Mouse (Mus musculus): ENCODE data around the gene Homer1. TPM values are rescaled to one million over a fixed set of nuclear protein-coding genes. Genes with fewer than 3 reads are reported as not detected.

Gene Homer1
- polyA plus RNA-seq (2014; fragmentation: Nextera tagmentation; extraction: Ambion mirVana) = 11.1 and 11.6 TPM in 2 replicates

DNA sequence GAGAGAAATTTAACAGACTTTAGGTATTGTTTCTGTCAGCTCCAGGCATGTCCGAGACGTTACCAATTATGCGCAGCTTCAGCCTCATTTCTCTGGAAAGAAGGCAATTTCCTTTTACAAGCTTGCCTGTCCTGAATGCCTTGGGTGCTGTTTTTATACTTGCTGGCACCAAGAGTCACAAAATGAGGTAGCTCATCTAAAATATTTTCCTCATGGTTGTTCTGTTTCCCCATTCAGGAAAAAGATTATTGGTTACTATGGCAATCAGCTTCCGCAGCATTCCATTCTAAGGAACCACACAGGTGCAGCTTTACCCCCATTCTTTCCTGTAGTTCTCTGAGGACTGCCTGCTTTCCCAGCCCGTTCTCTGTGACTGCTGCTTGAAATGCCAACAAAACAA lies at the start of gene Homer1:
Gene Homer1, plus strand, starts transcription at position 320 of the 400 bp plus-strand sequence.
- ATAC-seq (ENCODE audit: low FRiP score) (no peak), DNase-seq (ENCODE audit: low spot score, missing footprints) (no peak)
- Histone ChIP-seq H3K4me3 (ENCODE audit: low read depth, low read length) (no peak within 1 kb of the TSS), H3K36me3 (ENCODE audit: control insufficient read depth, insufficient read depth, low read length) (no peaks in the 10 kb centered on the region), H3K4me2 (no peak within 1 kb of the TSS), H3K27ac (ENCODE audit: low read depth, low read length) (no peak within 1 kb of the TSS), H3K4me1 (ENCODE audit: control insufficient read depth, insufficient read depth, low read length) (peaks cover 3% of the 10 kb centered on the region; the same call in 1 of the 2 replicates), H3K9me3 (ENCODE audit: control insufficient read depth, low read length) (no peaks in the 10 kb centered on the region), H3K27me3 (ENCODE audit: control insufficient read depth, insufficient read depth, low read length) (no peaks in the 10 kb centered on the region), H3K9ac (ENCODE audit: low read length) (no peak within 1 kb of the TSS)
- 85% methylated on average over 5 of the region's 5 CpGs for WGBS

DNA sequence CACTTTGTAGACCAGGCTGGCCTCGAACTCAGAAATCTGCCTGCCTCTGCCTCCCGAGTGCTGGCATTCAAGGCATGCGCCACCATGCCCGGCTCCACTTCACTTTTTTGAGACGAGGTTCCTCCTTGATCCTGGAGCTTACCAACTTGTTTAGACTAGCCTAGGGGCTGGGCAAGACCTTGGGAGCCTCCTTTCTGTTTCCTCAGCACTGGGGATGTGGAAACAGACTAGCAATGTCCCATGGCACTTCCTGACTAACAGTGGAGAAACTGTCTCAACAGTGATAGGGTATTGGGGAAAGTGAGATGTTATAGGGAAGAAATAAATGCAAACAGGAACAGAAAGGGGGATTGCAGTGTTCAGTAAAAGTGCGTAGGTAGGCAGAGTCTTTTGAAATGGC lies 47.7 kb upstream of the Homer1 start:
- H3K36me3 ChIP-seq (ENCODE audit: control insufficient read depth, insufficient read depth, low read length) = no peaks in the 10 kb centered on the region
- 84% methylated on average over 6 of the region's 6 CpGs for WGBS
- no peak for ATAC-seq (ENCODE audit: low FRiP score)

DNA sequence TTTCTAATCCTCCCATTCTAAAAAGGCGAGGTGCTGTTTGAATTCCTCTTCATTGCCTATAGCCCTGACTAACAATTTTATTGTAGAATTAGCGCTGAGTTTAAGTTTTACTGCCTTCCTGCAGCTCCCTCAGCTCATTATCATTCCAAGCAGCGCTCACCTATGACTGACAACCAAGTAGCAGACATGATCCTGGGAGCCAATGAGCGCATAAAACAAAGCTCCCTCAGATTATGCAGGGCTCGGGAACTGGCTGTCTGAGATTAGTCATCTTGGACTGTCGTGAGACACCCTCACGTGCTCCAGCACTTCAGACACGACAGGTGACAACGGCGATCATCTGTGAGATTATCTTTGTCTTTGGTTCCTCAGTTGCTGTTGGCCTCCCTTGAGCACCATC lies 47.3 kb upstream of the Homer1 start:
- Histone ChIP-seq H3K9ac (ENCODE audit: low read length) (no peak overlapping the region), H3K4me2 (no peak overlapping the region), H3K4me3 (ENCODE audit: low read depth, low read length) (no peak overlapping the region), H3K36me3 (ENCODE audit: control insufficient read depth, insufficient read depth, low read length) (no peaks in the 10 kb centered on the region), H3K27me3 (ENCODE audit: control insufficient read depth, insufficient read depth, low read length) (no peaks in the 10 kb centered on the region), H3K9me3 (ENCODE audit: control insufficient read depth, low read length) (no peaks in the 10 kb centered on the region), H3K27ac (ENCODE audit: low read depth, low read length) (no peak overlapping the region), H3K4me1 (ENCODE audit: control insufficient read depth, insufficient read depth, low read length) (no peaks in the 10 kb centered on the region)
- no peak for DNase-seq (ENCODE audit: low spot score, missing footprints)
- WGBS = 80% methylated on average over 10 of the region's 10 CpGs
- ATAC-seq (ENCODE audit: low FRiP score) = no peak

More for the DNA sequence above, 47.7 kb upstream of the Homer1 start:
- DNase-seq (ENCODE audit: low spot score, missing footprints) = no peak
- Histone ChIP-seq H3K4me3 (ENCODE audit: low read depth, low read length) (no peak overlapping the region), H3K27me3 (ENCODE audit: control insufficient read depth, insufficient read depth, low read length) (no peaks in the 10 kb centered on the region), H3K27ac (ENCODE audit: low read depth, low read length) (no peak overlapping the region), H3K9ac (ENCODE audit: low read length) (no peak overlapping the region), H3K4me2 (no peak overlapping the region), H3K4me1 (ENCODE audit: control insufficient read depth, insufficient read depth, low read length) (no peaks in the 10 kb centered on the region), H3K9me3 (ENCODE audit: control insufficient read depth, low read length) (no peaks in the 10 kb centered on the region)

DNA sequence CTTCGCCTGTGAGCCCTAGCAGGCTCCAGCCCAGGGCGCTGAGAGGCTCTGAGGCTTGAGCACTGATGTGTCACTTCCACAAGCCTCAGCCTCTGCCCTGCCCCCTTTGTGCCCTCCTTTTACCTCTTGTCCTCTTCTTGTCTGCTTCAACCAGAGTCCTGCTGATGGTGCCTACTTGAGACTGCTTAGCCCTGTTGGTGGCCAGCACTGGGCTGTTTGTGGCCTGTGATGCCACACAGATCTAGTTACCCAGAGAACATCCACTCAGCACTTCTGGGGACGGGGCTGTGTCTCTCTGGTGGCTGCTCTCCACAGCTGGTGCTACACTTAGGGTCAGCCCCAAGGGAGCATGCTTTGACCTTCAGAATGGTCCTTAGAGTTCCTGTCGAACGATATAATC lies 46.5 kb upstream of the Homer1 start:
- Histone ChIP-seq H3K4me1 (ENCODE audit: control insufficient read depth, insufficient read depth, low read length) (no peaks in the 10 kb centered on the region), H3K36me3 (ENCODE audit: control insufficient read depth, insufficient read depth, low read length) (no peaks in the 10 kb centered on the region), H3K4me3 (ENCODE audit: low read depth, low read length) (no peak overlapping the region), H3K4me2 (no peak overlapping the region), H3K27ac (ENCODE audit: low read depth, low read length) (no peak overlapping the region), H3K27me3 (ENCODE audit: control insufficient read depth, insufficient read depth, low read length) (no peaks in the 10 kb centered on the region), H3K9ac (ENCODE audit: low read length) (no peak overlapping the region), H3K9me3 (ENCODE audit: control insufficient read depth, low read length) (no peaks in the 10 kb centered on the region)
- DNase-seq (ENCODE audit: low spot score, missing footprints) = no peak
- ATAC-seq (ENCODE audit: low FRiP score) = no peak
- 77% methylated on average over 5 of the region's 5 CpGs for WGBS

DNA sequence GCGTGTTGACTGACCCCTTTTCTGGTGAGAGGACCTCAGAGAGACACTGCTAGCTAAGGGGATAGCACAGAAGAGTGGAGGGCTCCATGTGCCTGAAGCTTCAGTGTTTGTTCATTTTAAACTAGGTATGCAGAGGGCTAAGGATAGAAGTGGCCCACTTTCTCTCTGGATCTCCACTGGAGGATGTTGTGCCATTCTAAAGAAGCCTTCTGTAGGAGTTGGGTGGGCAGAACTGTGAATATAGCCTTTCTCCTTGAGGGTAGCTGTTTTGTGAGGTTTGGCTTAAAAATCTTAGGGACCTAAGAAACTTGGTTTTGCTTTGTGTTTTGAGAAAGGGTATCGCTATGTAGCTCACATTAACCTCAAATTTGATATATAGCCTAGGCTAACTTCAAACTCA lies 32.3 kb upstream of the Homer1 start:
- 92% methylated on average over 2 of the region's 2 CpGs for WGBS
- ATAC-seq (ENCODE audit: low FRiP score) = no peak
- H3K4me2 ChIP-seq = no peak overlapping the region
- H3K36me3 ChIP-seq (ENCODE audit: control insufficient read depth, insufficient read depth, low read length) = no peaks in the 10 kb centered on the region
- H3K4me3 ChIP-seq (ENCODE audit: low read depth, low read length) = no peak overlapping the region
- H3K27me3 ChIP-seq (ENCODE audit: control insufficient read depth, insufficient read depth, low read length) = no peaks in the 10 kb centered on the region
- H3K9me3 ChIP-seq (ENCODE audit: control insufficient read depth, low read length) = no peaks in the 10 kb centered on the region
- DNase-seq (ENCODE audit: low spot score, missing footprints) = no peak
- H3K27ac ChIP-seq (ENCODE audit: low read depth, low read length) = no peak overlapping the region
- H3K9ac ChIP-seq (ENCODE audit: low read length) = no peak overlapping the region
- H3K4me1 ChIP-seq (ENCODE audit: control insufficient read depth, insufficient read depth, low read length) = no peaks in the 10 kb centered on the region

DNA sequence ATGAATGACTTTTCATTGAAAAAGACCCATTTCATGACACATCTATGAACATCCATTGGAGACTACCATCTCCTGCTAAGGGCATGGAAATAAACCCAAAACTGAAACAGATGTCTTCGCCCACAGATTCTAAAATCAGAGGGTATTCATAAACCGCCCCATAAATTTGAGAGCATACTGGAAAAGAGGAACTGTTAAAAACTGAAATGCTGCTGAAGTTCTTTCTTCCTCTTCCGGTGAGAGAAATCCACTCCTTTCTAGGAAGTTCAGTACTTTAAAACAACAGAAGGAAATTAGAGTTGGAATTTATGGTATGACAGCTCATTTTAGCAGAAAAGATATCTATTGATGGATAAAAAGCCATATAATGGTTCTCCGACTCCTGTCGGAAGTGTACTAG lies 1.1 kb downstream of the Homer1 start:
- no peak for ATAC-seq (ENCODE audit: low FRiP score)

DNA sequence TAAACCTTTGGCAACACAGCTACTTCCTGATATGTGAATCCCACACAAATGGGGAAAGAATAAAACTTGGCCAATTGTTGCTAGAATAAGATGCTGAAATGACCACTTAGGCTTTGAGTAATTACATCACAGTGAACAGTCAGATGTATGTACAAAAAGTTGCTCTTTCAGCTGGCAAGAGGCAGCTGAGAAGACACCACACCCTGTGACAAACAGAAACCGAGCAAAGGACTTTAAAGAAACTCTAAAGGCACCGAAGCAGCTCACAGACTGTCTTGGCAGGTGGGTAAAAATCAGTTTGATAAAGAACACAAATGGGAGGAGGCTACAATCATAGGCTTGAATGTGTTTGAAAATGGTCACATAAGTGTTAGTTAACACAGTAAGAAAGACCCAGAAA lies 1.6 kb downstream of the Homer1 start:
- Histone ChIP-seq H3K27ac (ENCODE audit: low read depth, low read length) (no peak overlapping the region), H3K4me2 (no peak overlapping the region), H3K4me3 (ENCODE audit: low read depth, low read length) (no peak overlapping the region), H3K4me1 (ENCODE audit: control insufficient read depth, insufficient read depth, low read length) (peaks cover 3% of the 10 kb centered on the region; the same call in 1 of the 2 replicates), H3K9me3 (ENCODE audit: control insufficient read depth, low read length) (no peaks in the 10 kb centered on the region), H3K27me3 (ENCODE audit: control insufficient read depth, insufficient read depth, low read length) (no peaks in the 10 kb centered on the region), H3K36me3 (ENCODE audit: control insufficient read depth, insufficient read depth, low read length) (no peaks in the 10 kb centered on the region), H3K9ac (ENCODE audit: low read length) (no peak overlapping the region)
- no peak for DNase-seq (ENCODE audit: low spot score, missing footprints)
- 81% methylated on average over 2 of the region's 2 CpGs for WGBS
- ATAC-seq (ENCODE audit: low FRiP score) = no peak

More for the DNA sequence above, 1.1 kb downstream of the Homer1 start:
- H3K27ac ChIP-seq (ENCODE audit: low read depth, low read length) = no peak overlapping the region
- H3K4me3 ChIP-seq (ENCODE audit: low read depth, low read length) = no peak overlapping the region
- no peaks in the 10 kb centered on the region for H3K9me3 ChIP-seq (ENCODE audit: control insufficient read depth, low read length)
- H3K4me1 ChIP-seq (ENCODE audit: control insufficient read depth, insufficient read depth, low read length) = peaks cover 3% of the 10 kb centered on the region; the same call in 1 of the 2 replicates
- H3K9ac ChIP-seq (ENCODE audit: low read length) = no peak overlapping the region
- no peak overlapping the region for H3K4me2 ChIP-seq
- H3K36me3 ChIP-seq (ENCODE audit: control insufficient read depth, insufficient read depth, low read length) = no peaks in the 10 kb centered on the region
- no peaks in the 10 kb centered on the region for H3K27me3 ChIP-seq (ENCODE audit: control insufficient read depth, insufficient read depth, low read length)
- WGBS = 93% methylated on average over 5 of the region's 5 CpGs
- DNase-seq (ENCODE audit: low spot score, missing footprints) = no peak

DNA sequence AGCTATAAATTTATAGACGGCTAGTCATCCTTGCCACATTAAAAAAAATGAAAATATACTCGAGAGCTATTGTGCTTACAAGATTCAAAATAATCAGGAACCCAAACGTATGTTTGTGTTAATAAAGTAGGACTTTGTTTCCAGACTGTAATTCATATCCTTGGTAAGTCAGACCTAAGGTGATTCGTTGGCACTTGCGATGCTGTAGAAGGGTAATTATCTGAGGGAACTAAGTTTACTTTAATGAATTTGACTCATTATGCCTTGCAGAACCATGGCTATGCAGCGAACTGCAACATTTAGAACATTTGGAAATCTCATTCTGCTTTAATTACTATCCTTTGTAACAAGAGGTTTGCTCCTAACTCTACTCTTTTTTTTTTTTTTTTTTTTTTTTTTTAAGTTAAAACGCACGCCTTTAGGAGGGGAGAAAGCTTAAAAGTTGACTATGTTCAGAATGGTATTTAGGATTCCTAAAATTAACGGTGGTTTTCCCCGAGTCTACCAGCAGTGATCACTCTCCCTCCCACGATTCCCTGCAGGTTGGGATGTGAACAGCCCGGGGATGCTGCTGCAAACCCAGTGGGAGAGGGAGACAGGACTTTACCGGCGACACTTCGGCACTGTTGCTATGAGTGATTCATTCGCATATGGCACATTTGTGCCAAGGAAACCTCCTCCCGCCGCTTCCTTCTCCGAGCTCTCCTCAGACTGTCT lies 3.6 kb downstream of the Homer1 start:
- peak; percentile 87 for DNase-seq (ENCODE audit: low spot score, missing footprints)
- H3K36me3 ChIP-seq (ENCODE audit: control insufficient read depth, insufficient read depth, low read length) = no peaks in the 10 kb centered on the region
- WGBS = 15% methylated on average over 19 of the region's 19 CpGs
- H3K27ac ChIP-seq (ENCODE audit: low read depth, low read length) = peak overlapping the region; percentile 93
- peak overlapping the region; percentile 60 for H3K4me2 ChIP-seq
- H3K4me1 ChIP-seq (ENCODE audit: control insufficient read depth, insufficient read depth, low read length) = peaks cover 9% of the 10 kb centered on the region
- no peaks in the 10 kb centered on the region for H3K9me3 ChIP-seq (ENCODE audit: control insufficient read depth, low read length)
- H3K27me3 ChIP-seq (ENCODE audit: control insufficient read depth, insufficient read depth, low read length) = no peaks in the 10 kb centered on the region
- peak; percentile 73 for ATAC-seq (ENCODE audit: low FRiP score)
- H3K9ac ChIP-seq (ENCODE audit: low read length) = peak overlapping the region; percentile 91
- peak overlapping the region; percentile 92 for H3K4me3 ChIP-seq (ENCODE audit: low read depth, low read length)

DNA sequence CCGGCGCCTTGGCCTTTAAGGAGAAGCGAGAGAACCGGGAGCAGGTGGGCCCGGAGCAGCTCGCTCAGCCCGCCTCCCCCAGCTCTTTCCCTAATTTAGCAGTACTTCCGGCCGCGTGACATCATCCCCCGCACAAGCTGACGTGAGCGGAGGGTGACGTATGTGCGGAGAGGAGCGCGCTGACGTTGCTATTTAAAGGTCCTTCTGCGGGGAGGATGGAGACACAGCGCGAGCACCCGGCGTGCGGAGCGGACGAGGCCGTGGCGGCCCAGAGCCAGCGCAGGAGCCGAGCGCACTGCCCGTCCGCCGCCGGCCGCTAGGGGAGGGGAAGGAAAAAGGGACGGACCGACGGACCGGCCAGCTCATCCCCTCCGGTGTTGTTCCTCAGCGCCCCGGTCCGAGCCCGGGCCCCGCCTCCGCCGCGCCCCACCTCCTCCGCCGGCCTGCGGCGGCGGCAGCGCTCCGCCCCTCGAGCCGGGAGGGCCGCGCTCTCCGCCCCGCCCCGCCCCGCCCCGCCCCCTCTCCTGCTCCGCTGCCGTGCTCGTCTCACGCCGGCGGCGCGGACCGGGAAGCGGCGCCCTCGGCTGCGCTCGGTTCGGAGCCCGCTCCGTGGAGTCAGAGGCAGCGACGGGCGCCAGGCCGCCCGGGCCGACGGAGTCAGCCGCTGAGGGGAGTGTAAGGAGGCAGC lies 4.3 kb downstream of the Homer1 start:
- H3K27me3 ChIP-seq (ENCODE audit: control insufficient read depth, insufficient read depth, low read length) = no peaks in the 10 kb centered on the region
- ATAC-seq (ENCODE audit: low FRiP score) (peak; percentile 97), DNase-seq (ENCODE audit: low spot score, missing footprints) (peak; percentile 100)
- no peaks in the 10 kb centered on the region for H3K9me3 ChIP-seq (ENCODE audit: control insufficient read depth, low read length)
- H3K4me1 ChIP-seq (ENCODE audit: control insufficient read depth, insufficient read depth, low read length) = peaks cover 13% of the 10 kb centered on the region
- H3K9ac ChIP-seq (ENCODE audit: low read length) = peak overlapping the region; percentile 91
- peak overlapping the region; percentile 92 for H3K4me3 ChIP-seq (ENCODE audit: low read depth, low read length)
- H3K27ac ChIP-seq (ENCODE audit: low read depth, low read length) = peak overlapping the region; percentile 93
- H3K36me3 ChIP-seq (ENCODE audit: control insufficient read depth, insufficient read depth, low read length) = no peaks in the 10 kb centered on the region
- H3K4me2 ChIP-seq = peak overlapping the region; percentile 60
- under 1% methylated on average over 72 of the region's 90 CpGs for WGBS

Data from midbrain, embryonic 11.5 days (tissue).